Mouse (Mus musculus) hindbrain, embryonic 12.5 days (tissue): Measurements from ENCODE around the gene Mki67. TPM values are rescaled to one million over a fixed set of nuclear protein-coding genes. Genes with fewer than 3 reads are reported as not detected.

ENCODE experiments used
- ATAC-seq: fragments of 200-750 bp; cut with Nextera tagmentation; 2 replicates; pipeline ENCODE4 v1.8.0; 2017; ENCODE audit warnings: moderate TSS enrichment; ENCODE audit not compliant: low FRiP score
- H3K27ac ChIP-seq: fragments of 300-500 bp; sonication (generic); 2 replicates; pipeline ENCODE4 v1.5.1; 2016; ENCODE audit warnings: mild to moderate bottlenecking
- H3K27me3 ChIP-seq: fragments of 300-500 bp; sonication (generic); 2 replicates; pipeline ENCODE4 v1.6.1; 2016; ENCODE audit warnings: mild to moderate bottlenecking
- H3K36me3 ChIP-seq: fragments of 300-500 bp; sonication (generic); 2 replicates; pipeline ENCODE4 v1.6.1; 2016; ENCODE audit warnings: mild to moderate bottlenecking
- H3K4me1 ChIP-seq: fragments of 300-500 bp; sonication (generic); 2 replicates; pipeline ENCODE4 v1.6.1; 2016
- H3K4me2 ChIP-seq: fragments of 300-500 bp; sonication (generic); replicated peaks from 2 replicates; pipeline ENCODE4 v1.6.1; 2016; ENCODE audit warnings: mild to moderate bottlenecking
- H3K4me3 ChIP-seq: fragments of 300-500 bp; sonication (generic); 2 replicates; pipeline ENCODE4 v1.5.1; 2016; ENCODE audit warnings: mild to moderate bottlenecking
- H3K9ac ChIP-seq: fragments of 300-500 bp; sonication (generic); 2 replicates; pipeline ENCODE4 v1.6.1; 2016; ENCODE audit warnings: mild to moderate bottlenecking, moderate library complexity
- H3K9me3 ChIP-seq: fragments of 300-500 bp; sonication (generic); replicated peaks from 2 replicates; pipeline ENCODE4 v1.6.1; 2016; ENCODE audit warnings: mild to moderate bottlenecking
- WGBS: fragments of 180-500 bp; shearing (Covaris S2); methylation state at CpG from one replicate; pipeline ENCODE4 v1.1.7; 2016; 5-methylcytosine and 5-hydroxymethylcytosine counted together
- polyA plus RNA-seq: library from polyadenylated mRNA; unstranded; fragments of >200 nt; fragmentation: Nextera tagmentation; extraction: Ambion mirVana; gene quantifications from 2 replicates; pipeline ENCODE4 v1.2.1, GENCODE M21; 2016

Gene Mki67
- polyA plus RNA-seq, result 36.0 and 37.0 TPM in 2 replicates

DNA sequence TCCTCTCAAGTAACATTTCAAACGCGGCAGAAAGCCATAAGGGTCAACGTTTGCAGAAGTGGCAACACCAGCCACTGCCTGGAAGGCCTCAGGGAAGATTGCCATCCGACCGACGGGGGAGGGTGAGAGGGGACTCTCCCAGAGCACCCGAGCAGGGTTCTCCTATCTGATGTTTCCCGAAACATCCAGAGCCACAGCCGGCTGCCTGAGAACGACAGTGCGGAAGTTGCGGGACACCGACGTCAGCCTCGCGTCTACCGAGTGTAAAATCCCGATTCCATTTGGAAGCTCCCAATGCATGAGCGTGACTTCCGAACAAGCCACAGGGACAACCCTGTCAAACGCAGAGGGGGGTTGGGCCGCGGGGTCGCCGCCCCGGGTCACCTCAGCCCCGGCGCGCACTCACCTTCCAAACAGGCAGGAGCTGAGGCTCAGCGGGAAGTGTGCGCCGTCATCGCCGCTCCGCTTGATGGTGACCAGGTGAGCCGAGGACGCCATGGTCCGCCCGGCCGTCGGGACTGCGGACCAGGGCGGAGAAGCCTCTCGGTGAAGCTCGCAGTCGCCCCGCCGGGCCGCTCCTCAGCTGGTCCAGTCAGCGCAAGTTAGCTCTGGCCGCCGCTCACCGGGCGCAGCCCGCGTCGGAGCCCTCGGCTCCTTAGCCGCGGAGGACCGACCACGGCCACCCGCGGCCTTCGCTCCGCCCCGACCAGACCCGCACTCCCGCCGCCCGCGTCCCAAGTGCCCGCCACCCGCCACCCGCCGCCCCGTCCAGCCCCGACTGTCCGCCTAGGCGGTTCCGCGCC is at the start of gene Mki67:
Gene Mki67, minus strand, starts transcription at position 720 of the 803 bp plus-strand sequence.
- no peaks in the 10 kb centered on the region for H3K9me3 ChIP-seq
- no peaks in the 10 kb centered on the region for H3K36me3 ChIP-seq
- peak within 1 kb of the TSS; percentile 79 for H3K9ac ChIP-seq
- no peaks in the 10 kb centered on the region for H3K27me3 ChIP-seq
- peak; percentile 73 for ATAC-seq
- peak within 1 kb of the TSS; percentile 93 for H3K4me2 ChIP-seq
- under 1% methylated on average over 82 of the region's 82 CpGs for WGBS
- H3K4me1 ChIP-seq, result peaks cover 24% of the 10 kb centered on the region
- peak within 1 kb of the TSS; percentile 52; the same call in 1 of the 2 replicates for H3K27ac ChIP-seq
- H3K4me3 ChIP-seq, result peak within 1 kb of the TSS; percentile 69

DNA sequence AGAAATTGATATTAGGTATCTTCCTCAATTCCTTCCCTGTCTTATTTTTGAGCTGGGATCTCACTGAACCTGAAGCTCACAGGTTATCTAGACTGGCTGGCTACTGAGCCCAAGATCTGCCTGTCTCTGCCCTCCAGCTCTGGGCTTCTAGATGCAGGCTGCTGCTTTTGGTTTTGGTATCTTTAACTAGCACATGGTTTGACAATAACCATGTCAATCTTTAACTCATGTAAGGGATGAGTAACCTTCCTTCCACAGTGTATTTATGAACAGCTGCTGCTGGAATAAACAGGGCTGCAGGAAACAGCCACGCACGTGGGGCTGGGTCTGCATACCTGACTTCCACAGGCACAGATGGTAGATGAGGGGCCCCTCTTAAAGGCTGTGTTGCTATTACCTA is 47.1 kb upstream of the Mki67 start:
- Histone ChIP-seq H3K9me3 (no peaks in the 10 kb centered on the region), H3K4me1 (peaks cover 9% of the 10 kb centered on the region), H3K9ac (no peak overlapping the region), H3K27ac (no peak overlapping the region), H3K4me3 (no peak overlapping the region), H3K36me3 (no peaks in the 10 kb centered on the region), H3K4me2 (no peak overlapping the region), H3K27me3 (no peaks in the 10 kb centered on the region)
- WGBS, result 86% methylated on average over 2 of the region's 2 CpGs
- ATAC-seq, result no peak

GRCm38 (mm10) chr7:135758754-135759510 is 42.8 kb upstream of the Mki67 start:
- ATAC-seq, result no peak
- H3K4me3 ChIP-seq, result no peak overlapping the region
- no peak overlapping the region for H3K27ac ChIP-seq
- no peaks in the 10 kb centered on the region for H3K9me3 ChIP-seq
- H3K27me3 ChIP-seq, result no peaks in the 10 kb centered on the region
- 68% methylated on average over 12 of the region's 12 CpGs for WGBS
- H3K4me1 ChIP-seq, result peaks cover 12% of the 10 kb centered on the region
- no peak overlapping the region for H3K4me2 ChIP-seq
- H3K9ac ChIP-seq, result no peak overlapping the region
- H3K36me3 ChIP-seq, result no peaks in the 10 kb centered on the region

GRCm38 (mm10) chr7:135758171-135758570 is 42.0 kb upstream of the Mki67 start:
- Histone ChIP-seq H3K27ac (no peak overlapping the region), H3K9ac (no peak overlapping the region), H3K4me1 (peaks cover 12% of the 10 kb centered on the region), H3K36me3 (no peaks in the 10 kb centered on the region), H3K4me3 (no peak overlapping the region), H3K9me3 (no peaks in the 10 kb centered on the region), H3K4me2 (no peak overlapping the region), H3K27me3 (no peaks in the 10 kb centered on the region)
- ATAC-seq, result no peak
- WGBS, result 70% methylated on average over 4 of the region's 4 CpGs

- Histone ChIP-seq H3K9me3 (no peaks in the 10 kb centered on the region), H3K36me3 (no peaks in the 10 kb centered on the region), H3K27ac (no peak overlapping the region), H3K4me1 (peaks cover 12% of the 10 kb centered on the region), H3K4me2 (no peak overlapping the region), H3K4me3 (no peak overlapping the region), H3K9ac (no peak overlapping the region), H3K27me3 (no peaks in the 10 kb centered on the region)
- ATAC-seq, result no peak
- WGBS, result 78% methylated on average over 6 of the region's 6 CpGs
Measured at GRCm38 (mm10) chr7:135756984-135757586, 40.9 kb upstream of the Mki67 start.

DNA sequence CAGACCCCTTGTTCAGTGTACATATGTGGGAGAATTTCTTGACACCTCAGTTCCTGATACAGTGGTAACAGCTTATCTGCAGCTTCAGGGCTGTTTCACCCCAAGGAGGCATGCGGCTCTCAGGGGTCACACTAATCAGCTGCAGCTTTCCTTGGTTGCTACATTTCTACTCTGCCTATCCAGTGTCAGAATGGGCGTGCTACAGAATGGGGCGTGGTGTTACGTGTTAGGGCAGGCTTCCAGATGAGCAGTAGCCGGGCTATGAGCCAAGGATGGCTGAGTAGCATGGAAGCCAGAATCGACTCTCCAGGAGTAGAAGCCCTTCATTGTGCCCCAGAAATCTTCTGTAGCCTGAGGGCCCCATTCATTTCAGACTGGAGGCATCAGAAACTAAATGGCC is 32.8 kb upstream of the Mki67 start:
- Histone ChIP-seq H3K4me1 (no peaks in the 10 kb centered on the region), H3K9ac (no peak overlapping the region), H3K27ac (no peak overlapping the region), H3K36me3 (no peaks in the 10 kb centered on the region), H3K4me2 (no peak overlapping the region), H3K4me3 (no peak overlapping the region), H3K9me3 (no peaks in the 10 kb centered on the region), H3K27me3 (no peaks in the 10 kb centered on the region)
- WGBS, result 67% methylated on average over 6 of the region's 6 CpGs
- no peak for ATAC-seq

- no peaks in the 10 kb centered on the region for H3K27me3 ChIP-seq
- no peak overlapping the region for H3K27ac ChIP-seq
- H3K36me3 ChIP-seq, result no peaks in the 10 kb centered on the region
- no peaks in the 10 kb centered on the region for H3K9me3 ChIP-seq
- H3K4me1 ChIP-seq, result no peaks in the 10 kb centered on the region
- ATAC-seq, result no peak
- no peak overlapping the region for H3K4me2 ChIP-seq
- H3K4me3 ChIP-seq, result no peak overlapping the region
- WGBS, result 58% methylated on average over 2 of the region's 2 CpGs
- H3K9ac ChIP-seq, result no peak overlapping the region
Measured at GRCm38 (mm10) chr7:135747072-135747471, 30.9 kb upstream of the Mki67 start.

- Histone ChIP-seq H3K27ac (no peak overlapping the region), H3K9ac (no peak overlapping the region), H3K27me3 (no peaks in the 10 kb centered on the region), H3K36me3 (no peaks in the 10 kb centered on the region), H3K4me2 (no peak overlapping the region), H3K4me3 (no peak overlapping the region), H3K4me1 (no peaks in the 10 kb centered on the region), H3K9me3 (no peaks in the 10 kb centered on the region)
- no peak for ATAC-seq
- 53% methylated on average over 6 of the region's 6 CpGs for WGBS
Measured at GRCm38 (mm10) chr7:135746528-135746927, 30.4 kb upstream of the Mki67 start.

DNA sequence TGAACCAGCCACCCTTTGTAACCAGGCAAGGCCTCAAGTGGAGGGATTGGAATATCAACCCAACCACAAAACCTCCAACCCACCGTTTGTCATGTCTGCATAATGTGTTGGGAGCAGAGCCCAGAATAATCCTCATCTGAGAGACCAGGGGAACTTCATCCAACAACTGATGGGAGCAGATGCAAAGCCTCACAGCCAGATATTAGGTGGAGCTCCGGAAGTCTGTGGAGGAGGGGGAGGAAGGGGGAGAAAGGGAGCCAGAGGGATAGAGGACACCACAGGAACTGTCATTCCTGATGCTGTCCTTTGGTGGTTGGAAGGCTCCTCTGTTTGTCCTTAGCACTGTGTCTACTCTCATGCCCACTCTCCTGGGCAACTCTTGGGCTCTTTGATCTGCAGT is 28.9 kb upstream of the Mki67 start:
- no peak overlapping the region for H3K4me3 ChIP-seq
- ATAC-seq, result no peak
- 51% methylated on average over 2 of the region's 2 CpGs for WGBS
- H3K4me1 ChIP-seq, result no peaks in the 10 kb centered on the region
- no peaks in the 10 kb centered on the region for H3K27me3 ChIP-seq
- no peak overlapping the region for H3K27ac ChIP-seq
- H3K4me2 ChIP-seq, result no peak overlapping the region
- H3K36me3 ChIP-seq, result no peaks in the 10 kb centered on the region
- H3K9me3 ChIP-seq, result no peaks in the 10 kb centered on the region
- H3K9ac ChIP-seq, result no peak overlapping the region

DNA sequence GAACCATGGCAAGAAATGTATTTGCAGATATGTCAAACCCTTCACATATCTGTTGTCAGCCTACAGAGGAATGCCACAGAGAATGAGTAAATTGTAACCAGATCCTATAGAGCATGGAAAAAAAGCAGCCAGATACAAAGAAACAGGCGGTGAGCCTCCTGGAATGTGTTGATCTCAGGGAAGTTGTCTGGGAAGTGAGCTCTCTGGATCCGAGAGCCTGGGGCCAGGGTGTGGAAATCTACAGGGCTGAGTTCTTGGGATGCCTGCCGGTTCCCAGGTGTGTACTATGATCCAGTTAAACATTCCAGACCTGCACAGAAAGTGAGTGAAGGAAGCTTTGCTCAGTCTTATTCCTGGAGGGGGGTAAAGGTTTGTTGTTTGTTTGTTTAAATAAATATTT is 24.3 kb upstream of the Mki67 start:
- Histone ChIP-seq H3K4me1 (peaks cover 6% of the 10 kb centered on the region; the same call in 1 of the 2 replicates), H3K27ac (no peak overlapping the region)
- 71% methylated on average over 3 of the region's 3 CpGs for WGBS

GRCm38 (mm10) chr7:135736581-135736886 is 20.4 kb upstream of the Mki67 start:
- no peaks in the 10 kb centered on the region for H3K27me3 ChIP-seq
- H3K4me3 ChIP-seq, result no peak overlapping the region
- ATAC-seq, result peak; percentile 43; the same call in 1 of the 2 replicates
- H3K4me1 ChIP-seq, result peaks cover 6% of the 10 kb centered on the region; the same call in 1 of the 2 replicates
- 43% methylated on average over 3 of the region's 3 CpGs for WGBS
- H3K4me2 ChIP-seq, result no peak overlapping the region
- H3K9me3 ChIP-seq, result no peaks in the 10 kb centered on the region
- no peaks in the 10 kb centered on the region for H3K36me3 ChIP-seq
- no peak overlapping the region for H3K9ac ChIP-seq
- no peak overlapping the region for H3K27ac ChIP-seq

More for the DNA sequence above, 24.3 kb upstream of the Mki67 start:
- no peak overlapping the region for H3K4me3 ChIP-seq
- H3K9ac ChIP-seq, result no peak overlapping the region
- no peaks in the 10 kb centered on the region for H3K9me3 ChIP-seq
- no peak for ATAC-seq
- no peaks in the 10 kb centered on the region for H3K27me3 ChIP-seq
- no peak overlapping the region for H3K4me2 ChIP-seq
- no peaks in the 10 kb centered on the region for H3K36me3 ChIP-seq
